Mouse (Mus musculus) erythroblast, embryonic 14.5 days (primary cell): ENCODE data around the gene Glp1r.

Experiments used
- GATA1 ChIP-seq: IDR thresholded peaks from 2 replicates; pipeline ENCODE4 v1.6.1; 2012; ENCODE audit warnings: low read length, inconsistent platforms, mixed read lengths
- TAL1 ChIP-seq: IDR thresholded peaks from 3 replicates; pipeline ENCODE4 v1.6.1; 2012; ENCODE audit warnings: low read length, inconsistent platforms, mixed read lengths

DNA sequence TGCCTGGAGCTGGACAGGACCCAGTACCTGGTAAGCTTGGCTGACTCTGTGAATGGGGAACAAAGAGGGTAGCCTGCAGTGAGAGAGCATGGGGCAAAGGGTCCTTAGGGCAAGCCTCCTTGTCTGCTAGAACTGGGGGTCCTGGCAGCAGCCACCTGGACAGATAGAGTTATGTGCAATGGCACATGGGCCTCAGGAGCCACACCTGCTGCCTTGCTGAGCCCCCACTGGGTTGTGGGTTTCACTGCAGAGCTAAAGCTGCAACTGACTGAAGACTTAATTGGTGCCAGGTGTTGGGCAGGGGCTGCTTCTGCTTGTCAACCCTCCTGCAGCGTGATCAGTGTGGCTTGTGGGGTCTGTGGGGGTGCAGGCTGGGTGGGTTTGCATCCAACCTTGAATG is 9.5 kb upstream of the Glp1r start:
- TF ChIP-seq GATA1 (no peak), TAL1 (no peak)
